Mouse (Mus musculus): ENCODE measurements around the gene Zbtb20. TPM values are rescaled to one million over a fixed set of nuclear protein-coding genes. Genes with fewer than 3 reads are reported as not detected.

The Zbtb20 gene
- polyA plus RNA-seq, 1 experiment: 9.6 TPM

DNA sequence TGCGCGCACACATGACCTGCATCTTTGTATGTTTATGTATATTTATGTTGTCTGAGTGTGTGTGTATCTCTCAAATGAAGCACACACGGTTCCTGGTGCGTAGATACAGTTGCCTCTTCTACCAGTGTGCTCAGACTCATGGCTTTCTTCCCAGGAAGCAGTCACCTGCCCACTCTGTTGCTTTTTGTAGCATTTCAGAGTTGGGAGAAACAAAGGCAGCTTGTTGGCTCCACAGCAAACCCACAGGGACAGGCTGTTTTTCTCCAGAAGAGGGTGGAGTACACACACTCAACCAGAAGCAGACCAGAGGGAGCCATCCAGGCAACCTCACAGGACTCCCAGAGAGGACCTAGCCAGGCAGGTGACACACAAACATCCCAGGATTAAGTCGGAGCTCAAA, 750.3 kb downstream of the Zbtb20 start:
- no peak overlapping the region for H3K27ac ChIP-seq (ENCODE audit: insufficient read depth, low read depth, low read length)
- H3K4me3 ChIP-seq (ENCODE audit: low read depth, low read length): no peak overlapping the region
- no peaks in the 10 kb centered on the region for H3K4me1 ChIP-seq (ENCODE audit: control insufficient read depth, insufficient read depth, insufficient read length, low read length)
- WGBS: 88% methylated on average over 5 of the region's 5 CpGs
- TF ChIP-seq CTCF (IDR thresholded peaks at IDR 0.05; ENCODE audit: extremely low read depth, insufficient read length, insufficient replicate concordance, low read depth, low read length): no peak
- TF ChIP-seq POLR2A (IDR thresholded peaks at IDR 0.05; ENCODE audit: low read depth, low read length): no peak
- no peaks in the 10 kb centered on the region for H3K27me3 ChIP-seq (ENCODE audit: control insufficient read depth, insufficient read depth, low read length)
- H3K36me3 ChIP-seq (ENCODE audit: control insufficient read depth, insufficient read depth, low read length): no peaks in the 10 kb centered on the region

DNA sequence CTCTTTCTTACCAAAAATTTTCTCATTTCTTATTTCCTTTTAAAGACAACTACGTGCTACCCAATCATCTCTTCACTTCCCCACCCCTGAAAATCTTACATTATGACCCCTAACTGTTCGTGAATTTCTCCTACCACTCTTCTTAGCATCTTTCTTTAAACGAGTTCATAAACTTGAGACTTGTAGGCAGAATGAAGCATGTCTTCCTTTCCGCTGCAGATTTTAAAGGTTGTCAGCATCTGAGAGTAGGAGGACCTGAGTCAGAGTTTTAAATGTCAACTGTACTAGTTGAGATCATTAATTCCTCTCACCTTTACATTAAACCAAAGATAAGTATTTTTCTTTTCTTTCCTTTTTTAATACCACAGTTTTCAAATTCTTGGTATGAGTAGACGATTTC, 753.0 kb downstream of the Zbtb20 start:
- WGBS: 77% methylated on average over 5 of the region's 5 CpGs
- TF ChIP-seq CTCF (IDR thresholded peaks at IDR 0.05; ENCODE audit: extremely low read depth, insufficient read length, insufficient replicate concordance, low read depth, low read length) (no peak), POLR2A (IDR thresholded peaks at IDR 0.05; ENCODE audit: low read depth, low read length) (no peak)
- H3K27ac ChIP-seq (ENCODE audit: insufficient read depth, low read depth, low read length): no peak overlapping the region
- H3K4me1 ChIP-seq (ENCODE audit: control insufficient read depth, insufficient read depth, insufficient read length, low read length): no peaks in the 10 kb centered on the region
- H3K4me3 ChIP-seq (ENCODE audit: low read depth, low read length): no peak overlapping the region
- H3K36me3 ChIP-seq (ENCODE audit: control insufficient read depth, insufficient read depth, low read length): no peaks in the 10 kb centered on the region
- H3K27me3 ChIP-seq (ENCODE audit: control insufficient read depth, insufficient read depth, low read length): no peaks in the 10 kb centered on the region

DNA sequence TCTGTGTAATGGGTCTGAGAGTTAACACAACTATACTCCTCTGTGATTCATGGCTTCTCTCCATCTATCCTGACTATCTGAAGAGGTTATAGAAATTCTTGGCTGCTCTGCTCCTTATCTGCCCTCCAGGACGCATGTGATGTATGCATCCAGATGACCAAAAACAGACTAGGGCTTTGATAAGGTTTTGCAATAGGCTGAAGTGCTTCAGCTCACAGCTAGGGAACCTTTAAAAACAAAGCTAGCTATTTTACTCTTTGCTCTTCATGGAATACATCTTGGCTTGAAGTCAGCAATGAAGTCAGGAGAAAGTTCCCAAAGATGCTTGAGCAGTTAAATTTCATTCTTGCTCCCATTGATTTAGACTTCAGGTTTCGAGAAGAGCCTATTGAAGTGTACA, 756.1 kb downstream of the Zbtb20 start:
- TF ChIP-seq POLR2A (IDR thresholded peaks at IDR 0.05; ENCODE audit: low read depth, low read length): no peak
- no peak for TF ChIP-seq CTCF (IDR thresholded peaks at IDR 0.05; ENCODE audit: extremely low read depth, insufficient read length, insufficient replicate concordance, low read depth, low read length)
- H3K27me3 ChIP-seq (ENCODE audit: control insufficient read depth, insufficient read depth, low read length): no peaks in the 10 kb centered on the region
- H3K27ac ChIP-seq (ENCODE audit: insufficient read depth, low read depth, low read length): no peak overlapping the region
- no peaks in the 10 kb centered on the region for H3K4me1 ChIP-seq (ENCODE audit: control insufficient read depth, insufficient read depth, insufficient read length, low read length)
- H3K36me3 ChIP-seq (ENCODE audit: control insufficient read depth, insufficient read depth, low read length): no peaks in the 10 kb centered on the region
- H3K4me3 ChIP-seq (ENCODE audit: low read depth, low read length): no peak overlapping the region
- 89% methylated on average over 2 of the region's 2 CpGs for WGBS

GRCm38 (mm10) chr16:43634037-43634436, 758.4 kb downstream of the Zbtb20 start:
- no peaks in the 10 kb centered on the region for H3K36me3 ChIP-seq (ENCODE audit: control insufficient read depth, insufficient read depth, low read length)
- H3K27ac ChIP-seq (ENCODE audit: insufficient read depth, low read depth, low read length): no peak overlapping the region
- TF ChIP-seq CTCF (IDR thresholded peaks at IDR 0.05; ENCODE audit: extremely low read depth, insufficient read length, insufficient replicate concordance, low read depth, low read length) (no peak), POLR2A (IDR thresholded peaks at IDR 0.05; ENCODE audit: low read depth, low read length) (no peak)
- H3K4me3 ChIP-seq (ENCODE audit: low read depth, low read length): no peak overlapping the region
- no peaks in the 10 kb centered on the region for H3K27me3 ChIP-seq (ENCODE audit: control insufficient read depth, insufficient read depth, low read length)
- no peaks in the 10 kb centered on the region; the same call in 1 of the 2 replicates for H3K4me1 ChIP-seq (ENCODE audit: control insufficient read depth, insufficient read depth, insufficient read length, low read length)
- 87% methylated on average over 7 of the region's 7 CpGs for WGBS

DNA sequence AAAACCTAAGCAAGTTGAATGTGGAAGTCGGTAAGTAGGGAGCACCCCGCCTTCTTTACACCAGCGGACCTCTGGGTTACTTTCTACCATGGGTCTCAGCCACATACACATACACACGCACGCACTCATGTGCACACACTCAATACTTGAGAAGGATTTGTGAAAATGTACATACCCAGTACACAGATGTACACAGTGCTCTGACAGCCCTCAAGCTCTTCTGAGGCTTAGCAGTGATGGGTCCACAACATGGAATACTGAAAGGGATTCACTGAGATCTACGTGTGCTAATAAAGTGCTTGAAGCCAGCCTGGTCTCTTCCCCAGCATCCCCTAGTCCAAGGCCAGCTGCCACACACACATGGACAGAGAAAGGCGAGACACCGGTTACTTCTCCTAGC, 761.6 kb downstream of the Zbtb20 start:
- H3K4me3 ChIP-seq (ENCODE audit: low read depth, low read length): no peak overlapping the region
- 84% methylated on average over 8 of the region's 8 CpGs for WGBS
- H3K36me3 ChIP-seq (ENCODE audit: control insufficient read depth, insufficient read depth, low read length): no peaks in the 10 kb centered on the region
- H3K4me1 ChIP-seq (ENCODE audit: control insufficient read depth, insufficient read depth, insufficient read length, low read length): no peaks in the 10 kb centered on the region; the same call in 1 of the 2 replicates
- H3K27me3 ChIP-seq (ENCODE audit: control insufficient read depth, insufficient read depth, low read length): no peaks in the 10 kb centered on the region
- no peak for TF ChIP-seq POLR2A (IDR thresholded peaks at IDR 0.05; ENCODE audit: low read depth, low read length)
- TF ChIP-seq CTCF (IDR thresholded peaks at IDR 0.05; ENCODE audit: extremely low read depth, insufficient read length, insufficient replicate concordance, low read depth, low read length): no peak
- no peak overlapping the region for H3K27ac ChIP-seq (ENCODE audit: insufficient read depth, low read depth, low read length)

DNA sequence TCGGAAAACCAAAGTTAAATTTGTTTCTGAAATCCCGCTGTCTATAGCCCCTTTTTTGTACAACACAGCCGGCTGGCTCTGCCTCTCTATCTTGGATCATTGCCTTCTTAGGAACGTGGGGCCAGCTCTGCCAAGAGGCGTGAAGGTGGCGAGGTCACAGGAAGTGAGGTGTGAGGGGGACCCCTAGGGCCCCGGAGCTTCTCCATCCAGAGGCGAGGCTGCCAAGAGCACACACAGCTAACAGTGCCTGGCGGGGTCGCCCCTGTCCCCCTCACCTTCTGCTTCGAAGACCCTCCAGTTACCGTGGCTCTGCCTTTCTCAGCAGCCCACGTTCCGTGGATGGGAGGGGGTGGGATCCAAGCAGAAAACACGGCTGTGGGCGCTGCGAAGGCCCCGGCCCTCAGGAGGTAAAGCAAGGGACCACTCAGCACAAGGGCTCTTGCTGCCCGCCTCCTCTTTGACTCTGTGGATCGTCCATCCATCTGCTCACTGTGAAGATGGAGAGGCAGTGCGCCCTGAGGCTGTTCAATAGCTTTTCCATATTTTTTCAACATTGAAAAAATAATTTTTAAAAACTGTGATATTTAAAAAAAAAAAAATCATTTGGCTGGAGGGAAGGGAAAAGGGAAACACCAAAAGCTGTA, 762.8 kb downstream of the Zbtb20 start:
- H3K4me3 ChIP-seq (ENCODE audit: low read depth, low read length): no peak overlapping the region
- WGBS: 84% methylated on average over 21 of the region's 21 CpGs
- no peak overlapping the region for H3K27ac ChIP-seq (ENCODE audit: insufficient read depth, low read depth, low read length)
- H3K4me1 ChIP-seq (ENCODE audit: control insufficient read depth, insufficient read depth, insufficient read length, low read length): no peaks in the 10 kb centered on the region; the same call in 1 of the 2 replicates
- H3K27me3 ChIP-seq (ENCODE audit: control insufficient read depth, insufficient read depth, low read length): no peaks in the 10 kb centered on the region
- H3K36me3 ChIP-seq (ENCODE audit: control insufficient read depth, insufficient read depth, low read length): no peaks in the 10 kb centered on the region
- TF ChIP-seq CTCF (IDR thresholded peaks at IDR 0.05; ENCODE audit: extremely low read depth, insufficient read length, insufficient replicate concordance, low read depth, low read length) (no peak), POLR2A (IDR thresholded peaks at IDR 0.05; ENCODE audit: low read depth, low read length) (no peak)

DNA sequence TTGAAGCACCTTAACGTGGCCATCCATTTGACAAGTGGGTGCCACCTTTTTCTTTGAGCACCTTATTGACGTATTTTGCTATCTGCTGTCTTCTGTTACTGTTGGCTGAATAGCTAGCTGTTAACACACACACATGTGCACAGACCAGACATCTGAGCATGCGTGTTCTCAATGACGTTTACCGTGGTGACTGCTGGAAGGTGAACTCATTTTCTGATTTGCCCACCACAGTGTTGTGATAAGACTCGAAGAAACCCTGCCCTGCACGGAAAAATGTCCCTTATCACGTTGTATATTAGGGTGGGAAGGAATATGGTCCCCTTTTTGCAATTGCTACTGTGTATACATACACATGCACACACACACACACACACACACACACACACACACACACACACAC, 765.5 kb downstream of the Zbtb20 start:
- 68% methylated on average over 8 of the region's 8 CpGs for WGBS
- no peaks in the 10 kb centered on the region for H3K36me3 ChIP-seq (ENCODE audit: control insufficient read depth, insufficient read depth, low read length)
- no peaks in the 10 kb centered on the region for H3K27me3 ChIP-seq (ENCODE audit: control insufficient read depth, insufficient read depth, low read length)
- H3K4me3 ChIP-seq (ENCODE audit: low read depth, low read length): no peak overlapping the region
- H3K4me1 ChIP-seq (ENCODE audit: control insufficient read depth, insufficient read depth, insufficient read length, low read length): no peaks in the 10 kb centered on the region; the same call in 1 of the 2 replicates
- no peak overlapping the region for H3K27ac ChIP-seq (ENCODE audit: insufficient read depth, low read depth, low read length)
- TF ChIP-seq CTCF (IDR thresholded peaks at IDR 0.05; ENCODE audit: extremely low read depth, insufficient read length, insufficient replicate concordance, low read depth, low read length) (no peak), POLR2A (IDR thresholded peaks at IDR 0.05; ENCODE audit: low read depth, low read length) (no peak)

Data from small intestine, adult 2 months (tissue).